Mouse (Mus musculus): ENCODE measurements at regions not wholly inside any gene's neighbourhood (a gene's known extent, or its start where the extent isn't known, plus 50 kb on each side); places are given as distances from the start of the nearest gene placed in this dataset.

- DNase-seq (ENCODE audit: low spot score) = no peak
Observed at GRCm38 (mm10) chr10:24444572-24444971, 150.7 kb upstream of the Ccn2 start.

- no peak for DNase-seq (ENCODE audit: low spot score)
Observed at GRCm38 (mm10) chr10:24445036-24445435, 150.2 kb upstream of the Ccn2 start.

GRCm38 (mm10) chr10:24446168-24446567 is 149.1 kb upstream of the Ccn2 start:
- no peak for DNase-seq (ENCODE audit: low spot score)

GRCm38 (mm10) chr10:24447135-24447534 is 148.1 kb upstream of the Ccn2 start:
- DNase-seq (ENCODE audit: low spot score) = no peak

GRCm38 (mm10) chr10:24448001-24448561 is 147.2 kb upstream of the Ccn2 start:
- DNase-seq (ENCODE audit: low spot score) = no peak

GRCm38 (mm10) chr10:24453507-24453906 is 141.7 kb upstream of the Ccn2 start:
- no peak for DNase-seq (ENCODE audit: low spot score)

- DNase-seq (ENCODE audit: low spot score) = no peak
Observed at GRCm38 (mm10) chr10:24458667-24459066, 136.6 kb upstream of the Ccn2 start.

GRCm38 (mm10) chr10:24463873-24464272 is 131.4 kb upstream of the Ccn2 start:
- DNase-seq (ENCODE audit: low spot score) = no peak

GRCm38 (mm10) chr10:24464377-24464776 is 130.9 kb upstream of the Ccn2 start:
- no peak for DNase-seq (ENCODE audit: low spot score)

- DNase-seq (ENCODE audit: low spot score) = no peak
Observed at GRCm38 (mm10) chr10:24469741-24470140, 125.5 kb upstream of the Ccn2 start.

GRCm38 (mm10) chr10:24471521-24471920 is 123.7 kb upstream of the Ccn2 start:
- no peak for DNase-seq (ENCODE audit: low spot score)

- no peak for DNase-seq (ENCODE audit: low spot score)
Observed at GRCm38 (mm10) chr10:24476288-24476687, 119.0 kb upstream of the Ccn2 start.

- DNase-seq (ENCODE audit: low spot score) = no peak
Observed at GRCm38 (mm10) chr10:24478535-24478934, 116.7 kb upstream of the Ccn2 start.

GRCm38 (mm10) chr10:24479148-24479547 is 116.1 kb upstream of the Ccn2 start:
- DNase-seq (ENCODE audit: low spot score) = no peak

- DNase-seq (ENCODE audit: low spot score) = no peak
Observed at GRCm38 (mm10) chr10:24481926-24482612, 113.2 kb upstream of the Ccn2 start.

- DNase-seq (ENCODE audit: low spot score) = no peak
Observed at GRCm38 (mm10) chr10:24483053-24483452, 112.2 kb upstream of the Ccn2 start.

GRCm38 (mm10) chr10:24484101-24484660 is 111.1 kb upstream of the Ccn2 start:
- DNase-seq (ENCODE audit: low spot score) = no peak

- DNase-seq (ENCODE audit: low spot score) = no peak
Observed at GRCm38 (mm10) chr10:24485461-24485860, 109.8 kb upstream of the Ccn2 start.

GRCm38 (mm10) chr10:24486224-24486623 is 109.0 kb upstream of the Ccn2 start:
- DNase-seq (ENCODE audit: low spot score) = no peak

GRCm38 (mm10) chr10:24487915-24488314 is 107.3 kb upstream of the Ccn2 start:
- DNase-seq (ENCODE audit: low spot score) = no peak

- DNase-seq (ENCODE audit: low spot score) = no peak
Observed at GRCm38 (mm10) chr10:24490432-24490831, 104.8 kb upstream of the Ccn2 start.

- DNase-seq (ENCODE audit: low spot score) = no peak
Observed at GRCm38 (mm10) chr10:24491848-24492247, 103.4 kb upstream of the Ccn2 start.

GRCm38 (mm10) chr10:24493392-24493791 is 101.8 kb upstream of the Ccn2 start:
- peak; percentile 63 for DNase-seq (ENCODE audit: low spot score)

GRCm38 (mm10) chr10:24493936-24494335 is 101.3 kb upstream of the Ccn2 start:
- peak; percentile 76 for DNase-seq (ENCODE audit: low spot score)

Data from ovary, adult 18-20 months (tissue).